Mouse (Mus musculus) adrenal gland, adult 18-20 months (tissue): ENCODE measurements around the gene Tmem54. TPM values are rescaled to one million over a fixed set of nuclear protein-coding genes. Genes with fewer than 3 reads are reported as not detected.

Source experiments
- DNase-seq, 2 experiments: peaks; one replicate each; pipeline ENCODE4 v3.0.0; 2021 to 2022; ENCODE audit warnings: low spot score in 2 of 2
- total RNA-seq, 2 experiments: library from RNA; stranded (reverse); gene quantifications; 1 replicate in 1 of 2; 2 replicates in 1 of 2; pipeline ENCODE4 v1.2.3; 2021

Gene Tmem54
- total RNA-seq, 2 experiments from 2014 or later, result not detected

DNA sequence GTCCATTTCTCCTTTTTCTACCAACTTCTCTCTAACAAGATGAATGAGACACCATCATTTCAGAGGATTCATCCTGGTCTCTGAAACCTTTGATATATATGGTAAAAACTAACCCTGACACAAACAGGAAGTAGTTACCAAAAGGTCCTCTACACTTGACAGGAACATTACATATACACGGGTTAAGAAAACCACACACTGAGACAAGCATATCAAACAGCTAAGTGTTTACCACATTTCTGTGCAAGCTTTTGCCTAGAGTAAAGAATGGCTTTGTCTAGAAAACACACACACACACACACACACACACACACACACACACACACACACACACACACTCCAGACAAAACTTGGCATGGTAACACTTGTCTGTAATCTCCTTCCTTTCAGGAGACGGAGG lies 41.0 kb downstream of the Tmem54 start:
- no peak for DNase-seq

GRCm38 (mm10) chr4:129147552-129148103 lies 42.3 kb downstream of the Tmem54 start:
- no peak for DNase-seq

DNA sequence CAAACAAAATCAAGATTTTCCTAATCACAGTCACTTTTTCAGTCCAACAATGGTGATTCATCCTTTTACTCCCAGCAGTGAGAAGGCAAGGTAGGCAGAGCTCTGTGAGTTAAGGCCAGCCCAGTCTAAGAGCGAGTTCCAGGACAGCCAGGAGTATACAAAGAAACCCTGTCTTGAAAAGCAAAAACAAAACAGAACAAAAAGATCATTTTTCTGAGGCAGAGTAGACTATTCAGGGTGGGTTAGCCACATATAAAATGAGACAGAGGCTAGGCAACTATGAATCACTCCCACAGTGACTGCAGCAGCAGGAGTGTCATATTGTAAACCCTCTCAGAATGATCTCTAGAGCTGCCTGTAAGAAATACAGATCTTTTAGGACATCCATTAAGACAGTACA lies 44.0 kb downstream of the Tmem54 start:
- no peak for DNase-seq

GRCm38 (mm10) chr4:129151276-129151811 lies 46.0 kb downstream of the Tmem54 start:
- no peak for DNase-seq

DNA sequence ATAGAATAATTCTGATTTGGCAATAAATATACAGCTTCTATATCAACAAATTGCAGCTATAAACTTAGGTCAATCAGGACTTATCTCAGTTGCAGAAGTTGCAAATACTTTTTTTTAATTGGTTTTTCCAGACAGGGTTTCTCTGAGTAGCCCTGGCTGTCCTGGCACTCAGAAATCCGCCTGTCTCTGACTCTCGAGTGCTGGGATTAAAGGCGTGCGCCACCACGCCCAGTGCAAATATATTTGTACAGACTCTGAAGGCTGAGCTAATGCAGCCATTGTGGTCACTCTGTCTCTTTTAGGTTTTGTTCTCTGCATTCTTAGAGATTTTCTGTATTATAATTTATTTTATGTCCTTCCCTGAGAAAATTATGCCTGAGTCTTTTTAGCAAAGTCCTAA lies 52.2 kb downstream of the Tmem54 start:
- no peak for DNase-seq

DNA sequence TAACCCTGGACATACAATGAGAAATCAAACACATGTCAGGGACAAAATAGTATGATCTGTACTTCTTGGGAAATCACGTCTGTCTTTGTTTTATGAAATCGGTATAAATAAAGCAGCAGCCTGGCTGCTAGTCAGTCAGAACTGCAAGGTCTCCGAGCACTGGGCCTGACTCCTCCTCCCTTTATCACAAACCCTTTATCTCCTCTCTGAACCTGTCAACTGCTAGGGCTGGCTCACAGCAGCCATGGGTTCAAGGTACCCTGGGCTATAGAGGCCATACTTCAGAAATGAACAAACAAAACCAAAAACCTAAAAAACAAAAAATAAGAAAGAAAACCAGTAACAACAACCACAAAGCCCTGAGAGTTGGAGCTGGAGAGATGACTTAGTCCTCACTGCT lies 53.2 kb downstream of the Tmem54 start:
- DNase-seq, result no peak

- DNase-seq, result no peak
Observed at GRCm38 (mm10) chr4:129161076-129161475, 55.7 kb downstream of the Tmem54 start.

Other genes with a start within 250 kb of the Tmem54 start
- gene Trim62, start 222.0 kb upstream of the Tmem54 start, total RNA-seq, result 1 to 10 TPM; 4.5 to 8.8 TPM
- 10 to 100 TPM; 62.3 to 69.7 TPM for gene Azin2, start 143.1 kb upstream of the Tmem54 start, total RNA-seq
- gene Ak2, start 113.6 kb upstream of the Tmem54 start, total RNA-seq, result 100 to 1,000 TPM; 111 to 164 TPM
- 10 to 100 TPM; 28.6 to 41.3 TPM for gene Rnf19b, start 47.3 kb upstream of the Tmem54 start, total RNA-seq
- 1 to 10 TPM; 2.1 to 3.1 TPM for gene Hpca, start 16.5 kb downstream of the Tmem54 start, total RNA-seq
- gene Fndc5, start 31.5 kb downstream of the Tmem54 start, total RNA-seq, result 1 to 10 TPM; 2.1 to 6.3 TPM
- 10 to 100 TPM; 17.6 to 19.9 TPM for gene S100pbp, start 84.2 kb downstream of the Tmem54 start, total RNA-seq
- 10 to 100 TPM; 77.3 to 77.4 TPM for gene Yars, start 84.2 kb downstream of the Tmem54 start, total RNA-seq
- gene C77080, start 155.9 kb downstream of the Tmem54 start, total RNA-seq, result 10 to 100 TPM; 18.1 to 22.1 TPM
- gene Sync, start 182.1 kb downstream of the Tmem54 start, total RNA-seq, result 1 to 10 TPM in 1 of 2 experiments, under 1 TPM in 1; 0.76 to 1.5 TPM
- 100 to 1,000 TPM; 128 to 132 TPM for gene Rbbp4, start 229.8 kb downstream of the Tmem54 start, total RNA-seq
- 10 to 100 TPM; 49.4 to 52.4 TPM for gene Zbtb8os, start 230.1 kb downstream of the Tmem54 start, total RNA-seq